Mouse (Mus musculus): ENCODE data around the gene Derl3. TPM values are rescaled to one million over a fixed set of nuclear protein-coding genes. Genes with fewer than 3 reads are reported as not detected.

The Derl3 gene
- polyA plus RNA-seq, 1 experiment: 1.2 TPM

- H3K9me3 ChIP-seq: no peaks in the 10 kb centered on the region
- peaks cover 44% of the 10 kb centered on the region for H3K4me1 ChIP-seq
- H3K27me3 ChIP-seq (replicated peaks): peaks cover 36% of the 10 kb centered on the region
- no peak for TF ChIP-seq FLI1 (IDR thresholded peaks at IDR 0.05; ENCODE audit: low read length)
- TF ChIP-seq GATA1 (IDR thresholded peaks at IDR 0.05; ENCODE audit: borderline replicate concordance, low read length): no peak
- H3K36me3 ChIP-seq (replicated peaks; ENCODE audit: low read length): no peaks in the 10 kb centered on the region
- H3K4me3 ChIP-seq (replicated peaks): no peak overlapping the region
These were observed 46.4 kb downstream of the Derl3 start for GRCm38 (mm10) chr10:75939481-75940234.

GRCm38 (mm10) chr10:75940520-75940919, 47.3 kb downstream of the Derl3 start, which contains the start of gene Gm867:
TSS of gene Gm867 (minus strand) at chr10:75940672.
- H3K9me3 ChIP-seq: no peaks in the 10 kb centered on the region

GRCm38 (mm10) chr10:75941042-75941824, 48.0 kb downstream of the Derl3 start:
- H3K27me3 ChIP-seq (replicated peaks): peaks cover 33% of the 10 kb centered on the region
- peaks cover 30% of the 10 kb centered on the region for H3K4me1 ChIP-seq
- no peak overlapping the region for H3K4me3 ChIP-seq (replicated peaks)
- no peaks in the 10 kb centered on the region for H3K36me3 ChIP-seq (replicated peaks; ENCODE audit: low read length)
- TF ChIP-seq GATA1 (IDR thresholded peaks at IDR 0.05; ENCODE audit: borderline replicate concordance, low read length): no peak
- no peak for TF ChIP-seq FLI1 (IDR thresholded peaks at IDR 0.05; ENCODE audit: low read length)
- H3K9me3 ChIP-seq: no peaks in the 10 kb centered on the region

More at GRCm38 (mm10) chr10:75940520-75940919, 47.3 kb downstream of the Derl3 start, which contains the start of gene Gm867:
- Histone ChIP-seq H3K36me3 (replicated peaks; ENCODE audit: low read length) (no peaks in the 10 kb centered on the region), H3K27me3 (replicated peaks) (peaks cover 34% of the 10 kb centered on the region), H3K4me1 (peaks cover 37% of the 10 kb centered on the region), H3K4me3 (replicated peaks) (no peak within 1 kb of the TSS)
- TF ChIP-seq GATA1 (IDR thresholded peaks at IDR 0.05; ENCODE audit: borderline replicate concordance, low read length): no peak
- no peak for TF ChIP-seq FLI1 (IDR thresholded peaks at IDR 0.05; ENCODE audit: low read length)

GRCm38 (mm10) chr10:75942736-75943477, 49.7 kb downstream of the Derl3 start, which contains the start of gene Vpreb3:
TSS of gene Vpreb3 (plus strand) at chr10:75943057.
- H3K27me3 ChIP-seq (replicated peaks): peaks cover 39% of the 10 kb centered on the region
- no peaks in the 10 kb centered on the region for H3K36me3 ChIP-seq (replicated peaks; ENCODE audit: low read length)
- H3K4me1 ChIP-seq: peaks cover 22% of the 10 kb centered on the region
- no peaks in the 10 kb centered on the region for H3K9me3 ChIP-seq
- H3K4me3 ChIP-seq (replicated peaks): no peak within 1 kb of the TSS
- no peak for TF ChIP-seq FLI1 (IDR thresholded peaks at IDR 0.05; ENCODE audit: low read length)
- TF ChIP-seq GATA1 (IDR thresholded peaks at IDR 0.05; ENCODE audit: borderline replicate concordance, low read length): no peak

GRCm38 (mm10) chr10:75944066-75944772, 51.0 kb downstream of the Derl3 start:
- TF ChIP-seq FLI1 (IDR thresholded peaks at IDR 0.05; ENCODE audit: low read length): no peak
- no peak for TF ChIP-seq GATA1 (IDR thresholded peaks at IDR 0.05; ENCODE audit: borderline replicate concordance, low read length)
- H3K4me3 ChIP-seq (replicated peaks): no peak overlapping the region
- peaks cover 17% of the 10 kb centered on the region for H3K4me1 ChIP-seq
- no peaks in the 10 kb centered on the region for H3K36me3 ChIP-seq (replicated peaks; ENCODE audit: low read length)
- H3K9me3 ChIP-seq: no peaks in the 10 kb centered on the region
- peaks cover 52% of the 10 kb centered on the region for H3K27me3 ChIP-seq (replicated peaks)

- TF ChIP-seq GATA1 (IDR thresholded peaks at IDR 0.05; ENCODE audit: borderline replicate concordance, low read length) (no peak), FLI1 (IDR thresholded peaks at IDR 0.05; ENCODE audit: low read length) (no peak)
- Histone ChIP-seq H3K4me1 (peaks cover 8% of the 10 kb centered on the region), H3K36me3 (replicated peaks; ENCODE audit: low read length) (no peaks in the 10 kb centered on the region), H3K4me3 (replicated peaks) (no peak overlapping the region), H3K27me3 (replicated peaks) (peaks cover 62% of the 10 kb centered on the region), H3K9me3 (no peaks in the 10 kb centered on the region)
These were observed 52.0 kb downstream of the Derl3 start for GRCm38 (mm10) chr10:75945213-75945612.

Other genes starting within 250 kb of the Derl3 start
- 0.17 TPM in 1 of 2 replicates, not detected in the other for gene Susd2, start 249.4 kb upstream of the Derl3 start, polyA plus RNA-seq (2012; ENCODE audit: insufficient read depth, low replicate concordance)
- gene Cabin1, start 129.1 kb upstream of the Derl3 start, polyA plus RNA-seq (2012; ENCODE audit: insufficient read depth, low replicate concordance): 31.2 and 49.1 TPM in 2 replicates
- gene Ddt, start 120.0 kb upstream of the Derl3 start, polyA plus RNA-seq (2012; ENCODE audit: insufficient read depth, low replicate concordance): 51.1 and 91.0 TPM in 2 replicates
- not detected in 2 replicates for gene Gm20441, start 112.5 kb upstream of the Derl3 start, polyA plus RNA-seq (2012; ENCODE audit: insufficient read depth, low replicate concordance)
- gene Gstt3, start 112.0 kb upstream of the Derl3 start, polyA plus RNA-seq (2012; ENCODE audit: insufficient read depth, low replicate concordance): 1.6 TPM in 1 of 2 replicates, not detected in the other
- gene Gstt1, start 94.8 kb upstream of the Derl3 start, polyA plus RNA-seq (2012; ENCODE audit: insufficient read depth, low replicate concordance): 44.0 and 52.9 TPM in 2 replicates
- gene Gstt4, start 70.9 kb upstream of the Derl3 start, polyA plus RNA-seq (2012; ENCODE audit: insufficient read depth, low replicate concordance): 0.10 TPM in 1 of 2 replicates, not detected in the other
- 2.3 TPM in 1 of 2 replicates, not detected in the other for gene Gstt2, start 56.0 kb upstream of the Derl3 start, polyA plus RNA-seq (2012; ENCODE audit: insufficient read depth, low replicate concordance)
- 3,756 and 4,116 TPM in 2 replicates for gene Mif, start 33.2 kb upstream of the Derl3 start, polyA plus RNA-seq (2012; ENCODE audit: insufficient read depth, low replicate concordance)
- 241 and 345 TPM in 2 replicates for gene Smarcb1, start 28.2 kb downstream of the Derl3 start, polyA plus RNA-seq (2012; ENCODE audit: insufficient read depth, low replicate concordance)
- gene Chchd10, start 39.7 kb downstream of the Derl3 start, polyA plus RNA-seq (2012; ENCODE audit: insufficient read depth, low replicate concordance): 113 and 164 TPM in 2 replicates
- 0.19 TPM in 1 of 2 replicates, not detected in the other for gene Mmp11, start 43.1 kb downstream of the Derl3 start, polyA plus RNA-seq (2012; ENCODE audit: insufficient read depth, low replicate concordance)
- not detected in 2 replicates for gene Gm867, start 47.3 kb downstream of the Derl3 start, polyA plus RNA-seq (2012; ENCODE audit: insufficient read depth, low replicate concordance)
- not detected in 2 replicates for gene Vpreb3, start 49.6 kb downstream of the Derl3 start, polyA plus RNA-seq (2012; ENCODE audit: insufficient read depth, low replicate concordance)
- gene Gm5134, start 61.1 kb downstream of the Derl3 start, polyA plus RNA-seq (2012; ENCODE audit: insufficient read depth, low replicate concordance): not detected in 2 replicates
- 0.64 and 3.0 TPM in 2 replicates for gene Zfp280b, start 139.2 kb downstream of the Derl3 start, polyA plus RNA-seq (2012; ENCODE audit: insufficient read depth, low replicate concordance)
- gene Slc5a4b, start 217.5 kb downstream of the Derl3 start, polyA plus RNA-seq (2012; ENCODE audit: insufficient read depth, low replicate concordance): not detected in 2 replicates

Data from megakaryocyte, embryonic 14.5 days (primary cell).